Mouse (Mus musculus) lung, embryonic 14.5 days (tissue): ENCODE results near the gene Dag1. TPM values are rescaled to one million over a fixed set of nuclear protein-coding genes. Genes with fewer than 3 reads are reported as not detected.
A peak's percentile ranks its signal among the peaks of the same experiment; 100 is the strongest.

Source experiments
- ATAC-seq: fragments of 200-750 bp; cut with Nextera tagmentation; 2 replicates; pipeline ENCODE4 v1.8.0; 2017; ENCODE audit warnings: mild to moderate bottlenecking, moderate TSS enrichment, moderate library complexity; ENCODE audit not compliant: insufficient read depth
- DNase-seq: peaks from one replicate; pipeline ENCODE4 v3.0.0-alpha.2; 2015
- H3K27ac ChIP-seq: fragments of 300-500 bp; sonication (generic); 2 replicates; pipeline ENCODE4 v1.5.1; 2014; ENCODE audit warnings: low read depth, mild to moderate bottlenecking, moderate library complexity
- H3K27me3 ChIP-seq: fragments of 300-500 bp; sonication (generic); 2 replicates; pipeline ENCODE4 v1.6.1; 2014; ENCODE audit warnings: low read length, control low read depth; ENCODE audit not compliant: insufficient read depth
- H3K36me3 ChIP-seq: fragments of 300-500 bp; sonication (generic); 2 replicates; pipeline ENCODE4 v1.6.1; 2014; ENCODE audit warnings: control low read depth; ENCODE audit not compliant: insufficient read depth
- H3K4me1 ChIP-seq: fragments of 300-500 bp; sonication (generic); 2 replicates; pipeline ENCODE4 v1.6.1; 2014; ENCODE audit warnings: antibody characterized with exemption, control low read depth; ENCODE audit not compliant: insufficient read depth
- H3K4me2 ChIP-seq: fragments of 300-500 bp; sonication (generic); 2 replicates; pipeline ENCODE4 v1.6.1; 2014; ENCODE audit warnings: mild to moderate bottlenecking
- H3K4me3 ChIP-seq: fragments of 300-500 bp; sonication (generic); 2 replicates; pipeline ENCODE4 v1.5.1; 2014; ENCODE audit warnings: low read depth, low read length
- H3K9ac ChIP-seq: fragments of 300-500 bp; sonication (generic); 2 replicates; pipeline ENCODE4 v1.6.1; 2014
- H3K9me3 ChIP-seq: fragments of 300-500 bp; sonication (generic); 2 replicates; pipeline ENCODE4 v1.6.1; 2016; ENCODE audit warnings: low read depth, low read length, control low read depth
- CTCF ChIP-seq: IDR thresholded peaks from 2 replicates; pipeline ENCODE4 v1.5.1; 2016; ENCODE audit warnings: antibody characterized with exemption, low read depth
- WGBS: fragments of 180-500 bp; shearing (Covaris S2); extraction: QIAGEN DNeasy Blood & Tissue Kit; methylation state at CpG from one replicate; pipeline ENCODE4 v1.1.7; 2014; 5-methylcytosine and 5-hydroxymethylcytosine counted together
- polyA plus RNA-seq: library from polyadenylated mRNA; unstranded; fragments of >200 nt; fragmentation: Nextera tagmentation; extraction: Ambion mirVana; gene quantifications from 2 replicates; pipeline ENCODE4 v1.2.1, GENCODE M21; 2014

Dag1 gene
- polyA plus RNA-seq, 1 experiment from 2014 or later, result 102 TPM

DNA sequence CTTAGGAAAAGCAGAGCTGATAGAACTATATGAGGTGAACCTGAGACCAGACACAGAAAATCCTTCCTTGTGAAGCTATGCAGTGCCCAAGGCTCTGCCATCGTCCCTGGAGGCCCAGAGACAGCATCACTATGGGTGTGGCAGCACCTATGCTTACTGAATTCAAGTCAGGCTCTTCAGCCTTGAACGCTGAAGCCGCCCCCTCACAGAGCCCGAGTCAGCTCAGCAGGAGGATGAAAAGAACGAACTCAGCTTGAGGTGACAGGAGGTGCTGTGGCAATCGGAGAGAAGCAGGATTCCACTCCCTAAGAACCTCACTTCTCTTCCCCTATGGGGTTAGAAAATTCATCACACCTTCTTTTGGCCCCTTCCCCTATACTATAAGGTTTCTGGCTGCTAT lies 76.1 kb downstream of the Dag1 start:
- no peak for TF ChIP-seq CTCF
- ATAC-seq, result no peak
- Histone ChIP-seq H3K36me3 (no peaks in the 10 kb centered on the region), H3K4me2 (no peak overlapping the region), H3K27me3 (peaks cover 16% of the 10 kb centered on the region; the same call in 1 of the 2 replicates), H3K9ac (no peak overlapping the region), H3K9me3 (no peaks in the 10 kb centered on the region), H3K4me1 (no peaks in the 10 kb centered on the region), H3K27ac (no peak overlapping the region), H3K4me3 (no peak overlapping the region)
- no peak for DNase-seq
- whole genome bisulfite sequencing, result 31% methylated on average over 6 of the region's 6 CpGs

DNA sequence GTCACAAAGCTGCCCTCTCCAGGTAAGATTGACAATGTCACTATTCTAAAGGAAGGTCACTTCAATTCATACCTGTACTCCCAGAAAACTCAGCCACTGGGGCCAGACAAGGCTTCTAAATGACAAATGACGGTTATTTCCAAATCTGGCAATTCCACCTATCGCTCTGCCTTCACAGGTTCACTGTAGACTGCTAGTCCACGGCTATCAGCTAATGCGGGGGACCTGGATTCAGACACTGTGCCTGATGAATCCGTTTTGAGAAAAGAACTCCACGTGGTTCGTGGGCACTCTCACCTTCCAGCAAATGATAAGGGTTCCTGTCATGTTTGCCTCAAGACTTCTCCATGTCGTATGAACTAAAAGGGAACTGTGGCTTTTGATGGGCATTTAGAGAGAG lies 78.0 kb downstream of the Dag1 start:
- ATAC-seq, result no peak
- Histone ChIP-seq H3K9me3 (no peaks in the 10 kb centered on the region), H3K27ac (no peak overlapping the region), H3K4me3 (no peak overlapping the region), H3K4me1 (no peaks in the 10 kb centered on the region), H3K4me2 (no peak overlapping the region), H3K9ac (no peak overlapping the region), H3K27me3 (peaks cover 13% of the 10 kb centered on the region; the same call in 1 of the 2 replicates), H3K36me3 (no peaks in the 10 kb centered on the region)
- 74% methylated on average over 8 of the region's 8 CpGs for WGBS
- no peak for TF ChIP-seq CTCF
- no peak for DNase-seq

DNA sequence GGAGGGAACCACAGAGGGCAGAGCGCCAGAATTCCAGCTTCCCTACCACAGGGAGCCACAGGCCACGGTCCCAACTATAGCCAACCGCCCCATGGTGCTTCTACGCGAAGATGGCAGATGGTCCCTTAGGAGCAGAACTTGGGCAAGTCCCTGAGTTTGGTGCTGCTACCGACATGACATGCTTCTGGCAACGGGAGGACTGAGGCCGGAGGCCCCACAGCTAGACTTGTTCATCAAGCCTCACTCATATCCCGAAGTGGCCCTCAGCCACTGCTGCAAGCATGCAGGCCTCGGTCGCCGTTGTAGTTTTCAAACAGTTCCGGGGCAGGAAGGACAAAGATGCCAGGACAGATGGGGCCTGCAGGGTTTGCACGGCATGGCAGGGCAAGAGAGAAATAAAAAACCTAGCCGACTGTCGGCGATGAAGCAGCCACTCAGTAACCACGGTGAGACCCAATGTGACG lies 80.2 kb downstream of the Dag1 start:
- 81% methylated on average over 19 of the region's 19 CpGs for WGBS
- no peaks in the 10 kb centered on the region for H3K9me3 ChIP-seq
- H3K9ac ChIP-seq, result no peak overlapping the region
- H3K4me2 ChIP-seq, result no peak overlapping the region
- no peak for DNase-seq
- no peak for ATAC-seq
- H3K4me3 ChIP-seq, result no peak overlapping the region
- H3K36me3 ChIP-seq, result no peaks in the 10 kb centered on the region
- H3K4me1 ChIP-seq, result no peaks in the 10 kb centered on the region
- 0 out of 2 replicates have a peak, but pooled peaks cover 2% of the 10 kb centered on the region for H3K27me3 ChIP-seq
- H3K27ac ChIP-seq, result no peak overlapping the region
- no peak for TF ChIP-seq CTCF

DNA sequence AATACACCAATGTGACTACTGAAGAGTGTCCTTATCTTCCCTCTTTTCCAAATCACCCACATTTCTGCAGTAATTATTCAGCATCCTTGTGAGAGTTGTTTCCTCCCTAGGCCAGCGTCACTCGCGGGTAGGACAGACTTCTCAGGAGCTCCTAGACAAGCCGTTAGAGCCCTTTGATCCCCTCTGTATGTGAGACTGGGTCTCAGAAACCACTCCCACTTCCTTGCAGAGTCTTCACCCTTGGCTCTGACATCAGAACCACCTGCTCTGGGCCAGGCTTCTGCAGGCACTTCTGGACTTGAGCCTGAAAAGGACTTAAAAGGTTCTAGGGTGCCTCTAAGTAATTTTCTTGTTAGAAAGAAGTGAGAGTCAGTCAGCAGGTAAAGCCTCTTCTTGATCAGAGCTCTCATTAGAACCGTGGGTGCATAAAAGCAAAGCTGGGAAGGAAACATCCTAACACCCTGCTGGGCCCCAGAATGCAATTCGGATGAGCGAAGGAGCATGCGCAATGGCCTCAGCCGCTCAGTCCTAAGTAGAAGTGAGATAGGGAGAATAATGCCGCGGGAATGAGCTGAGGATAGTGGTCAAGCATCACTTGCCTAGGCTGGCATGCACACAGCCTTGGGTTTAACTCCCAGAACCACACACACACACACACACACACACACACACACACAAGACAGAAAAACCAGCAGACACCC lies 80.8 kb downstream of the Dag1 start:
- ATAC-seq (no peak), DNase-seq (no peak)
- H3K27me3 ChIP-seq, result no peaks in the 10 kb centered on the region
- no peak for TF ChIP-seq CTCF
- H3K4me1 ChIP-seq, result no peaks in the 10 kb centered on the region
- H3K4me2 ChIP-seq, result no peak overlapping the region
- no peak overlapping the region for H3K27ac ChIP-seq
- WGBS, result 55% methylated on average over 11 of the region's 11 CpGs
- no peak overlapping the region for H3K4me3 ChIP-seq
- no peak overlapping the region for H3K9ac ChIP-seq
- no peaks in the 10 kb centered on the region for H3K9me3 ChIP-seq
- no peaks in the 10 kb centered on the region for H3K36me3 ChIP-seq

DNA sequence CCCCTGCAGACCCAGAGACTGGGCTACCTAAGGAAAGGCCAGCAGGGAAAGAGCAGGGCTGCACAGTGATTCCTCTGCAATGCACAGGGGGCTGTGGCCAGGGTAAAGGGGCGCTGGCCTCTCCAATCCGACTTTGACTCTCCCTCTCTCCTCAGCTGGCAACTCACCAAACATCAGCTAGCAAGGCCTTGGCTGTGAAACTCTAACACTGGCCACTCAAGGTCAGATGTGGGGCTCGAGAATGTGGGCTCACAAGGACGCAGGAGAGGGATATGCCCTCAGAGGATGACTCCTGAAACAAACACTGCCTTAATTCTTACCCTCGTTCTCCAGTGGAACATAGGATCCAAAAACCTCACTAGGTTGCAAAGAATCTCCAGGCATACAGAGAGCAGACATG lies 85.4 kb downstream of the Dag1 start:
- no peak overlapping the region for H3K4me3 ChIP-seq
- DNase-seq (no peak), ATAC-seq (no peak)
- no peak overlapping the region for H3K27ac ChIP-seq
- 62% methylated on average over 5 of the region's 5 CpGs for WGBS
- no peaks in the 10 kb centered on the region for H3K9me3 ChIP-seq
- H3K27me3 ChIP-seq, result no peaks in the 10 kb centered on the region
- no peaks in the 10 kb centered on the region for H3K4me1 ChIP-seq
- TF ChIP-seq CTCF, result no peak
- H3K9ac ChIP-seq, result no peak overlapping the region
- H3K36me3 ChIP-seq, result no peaks in the 10 kb centered on the region
- H3K4me2 ChIP-seq, result no peak overlapping the region

DNA sequence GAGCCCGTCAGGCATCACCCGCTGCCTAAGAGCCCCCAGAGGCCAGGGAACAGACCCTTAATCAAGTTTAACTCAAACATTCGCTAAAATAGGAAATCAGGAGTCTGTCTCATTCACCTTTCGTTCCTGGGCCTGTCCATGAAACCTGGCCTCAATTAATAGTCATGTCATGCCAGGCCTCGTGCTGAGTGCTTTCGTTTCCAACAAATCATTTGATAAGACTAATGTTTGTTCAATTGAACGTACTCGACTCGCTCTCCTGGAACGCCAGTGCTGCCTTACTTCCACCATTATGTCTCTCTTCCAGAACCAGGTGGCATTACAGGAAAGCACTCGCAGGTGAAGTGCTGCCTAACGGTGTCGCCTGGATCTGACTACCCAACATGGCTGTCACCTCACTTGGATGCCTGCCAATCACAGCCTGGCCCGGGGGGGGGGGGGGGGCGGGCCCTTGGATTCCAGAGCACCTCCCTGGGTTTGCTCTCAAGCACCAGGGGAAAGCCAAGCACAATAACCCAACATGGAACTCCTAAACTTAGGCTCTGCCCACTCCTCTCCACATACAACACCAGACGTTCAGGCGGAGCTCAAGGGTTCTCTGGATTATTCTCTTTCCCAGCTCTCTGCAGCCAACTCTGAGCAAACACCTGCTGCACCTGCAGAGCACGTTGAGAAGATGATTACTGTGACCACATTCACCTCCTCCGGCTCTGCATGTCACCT lies 88.5 kb downstream of the Dag1 start:
- no peaks in the 10 kb centered on the region for H3K9me3 ChIP-seq
- no peak for DNase-seq
- H3K4me2 ChIP-seq, result no peak overlapping the region
- no peak overlapping the region for H3K9ac ChIP-seq
- H3K4me1 ChIP-seq, result no peaks in the 10 kb centered on the region
- H3K27me3 ChIP-seq, result no peaks in the 10 kb centered on the region
- 48% methylated on average over 19 of the region's 19 CpGs for WGBS
- ATAC-seq, result no peak
- no peak overlapping the region for H3K4me3 ChIP-seq
- H3K27ac ChIP-seq, result no peak overlapping the region
- H3K36me3 ChIP-seq, result no peaks in the 10 kb centered on the region
- no peak for TF ChIP-seq CTCF

DNA sequence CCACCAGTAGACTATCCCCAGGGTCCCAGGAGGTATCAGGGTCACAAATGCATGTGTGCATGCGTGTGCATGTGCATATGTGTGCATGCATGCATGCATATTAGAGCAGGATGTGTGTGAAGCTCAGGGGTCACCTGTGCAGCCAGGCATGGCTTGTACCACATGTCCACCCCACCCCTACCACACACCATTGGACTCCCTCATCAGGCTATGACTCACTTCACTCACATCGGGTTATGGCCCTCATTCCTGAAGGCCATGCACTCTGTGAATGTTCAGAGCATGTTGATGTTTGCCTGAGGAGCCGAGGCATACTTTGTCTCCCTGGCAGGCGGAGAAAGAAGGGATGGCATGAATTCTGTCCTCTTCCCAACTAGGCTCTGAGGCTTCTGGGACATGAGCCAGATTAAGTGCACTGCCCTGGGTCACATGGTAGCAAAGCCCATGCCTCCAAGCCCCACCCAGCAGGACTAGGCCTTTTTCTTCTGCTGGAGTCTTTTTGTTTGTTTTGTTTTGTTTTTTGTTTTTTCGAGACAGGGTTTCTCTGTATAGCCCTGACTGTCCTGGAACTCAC lies 90.9 kb downstream of the Dag1 start:
- ATAC-seq (peak; percentile 11; the same call in 1 of the 2 replicates), DNase-seq (no peak)
- H3K9me3 ChIP-seq, result no peaks in the 10 kb centered on the region
- no peak overlapping the region for H3K9ac ChIP-seq
- no peaks in the 10 kb centered on the region for H3K27me3 ChIP-seq
- H3K4me3 ChIP-seq, result no peak overlapping the region
- no peaks in the 10 kb centered on the region for H3K36me3 ChIP-seq
- no peak overlapping the region for H3K27ac ChIP-seq
- no peaks in the 10 kb centered on the region; the same call in 1 of the 2 replicates for H3K4me1 ChIP-seq
- H3K4me2 ChIP-seq, result no peak overlapping the region
- 73% methylated on average over 5 of the region's 5 CpGs for WGBS
- TF ChIP-seq CTCF, result no peak
